Mouse (Mus musculus): ENCODE data around the gene Ccr9. TPM values are rescaled to one million over a fixed set of nuclear protein-coding genes. Genes with fewer than 3 reads are reported as not detected.
"Not testable (repeated sequence)": the region's sequence is repeated elsewhere in the genome, so short reads cannot be mapped to it uniquely, and the experiment has no call there.

The Ccr9 gene
- polyA plus RNA-seq, 1 experiment from 2014 or later, result 0.41 TPM

GRCm38 (mm10) chr9:123760806-123761205, 82.6 kb downstream of the Ccr9 start:
- H3K9me3 ChIP-seq (ENCODE audit: control insufficient read depth, low read length), result no peaks in the 10 kb centered on the region
- H3K4me1 ChIP-seq (replicated peaks; ENCODE audit: control insufficient read depth, insufficient read depth, low read length), result no peaks in the 10 kb centered on the region
- H3K4me2 ChIP-seq (ENCODE audit: low read length), result no peak overlapping the region
- no peak overlapping the region for H3K27ac ChIP-seq (ENCODE audit: low read depth)
- H3K4me3 ChIP-seq (ENCODE audit: low read depth, low read length), result no peak overlapping the region
- DNase-seq (ENCODE audit: low spot score), result no peak
- H3K36me3 ChIP-seq (ENCODE audit: control insufficient read depth, insufficient read depth, low read length), result no peaks in the 10 kb centered on the region
- H3K27me3 ChIP-seq (replicated peaks; ENCODE audit: control insufficient read depth, insufficient read depth, low read length), result no peaks in the 10 kb centered on the region
- no peak for ATAC-seq (replicated peaks; ENCODE audit: low FRiP score, low TSS enrichment, low read depth)
- 82% methylated on average over 3 of the region's 3 CpGs for WGBS
- no peak overlapping the region for H3K9ac ChIP-seq (ENCODE audit: low read length)

- Histone ChIP-seq H3K9ac (ENCODE audit: low read length) (no peak overlapping the region), H3K27me3 (replicated peaks; ENCODE audit: control insufficient read depth, insufficient read depth, low read length) (no peaks in the 10 kb centered on the region), H3K9me3 (ENCODE audit: control insufficient read depth, low read length) (no peaks in the 10 kb centered on the region), H3K36me3 (ENCODE audit: control insufficient read depth, insufficient read depth, low read length) (no peaks in the 10 kb centered on the region), H3K27ac (ENCODE audit: low read depth) (no peak overlapping the region), H3K4me2 (ENCODE audit: low read length) (no peak overlapping the region), H3K4me1 (replicated peaks; ENCODE audit: control insufficient read depth, insufficient read depth, low read length) (no peaks in the 10 kb centered on the region), H3K4me3 (ENCODE audit: low read depth, low read length) (no peak overlapping the region)
- WGBS, result 86% methylated on average over 4 of the region's 4 CpGs
- ATAC-seq (replicated peaks; ENCODE audit: low FRiP score, low TSS enrichment, low read depth) (no peak), DNase-seq (ENCODE audit: low spot score) (no peak)
These were observed 84.6 kb downstream of the Ccr9 start for GRCm38 (mm10) chr9:123762886-123763285.

GRCm38 (mm10) chr9:123763771-123764170, 85.5 kb downstream of the Ccr9 start:
- Histone ChIP-seq H3K4me3 (ENCODE audit: low read depth, low read length) (no peak overlapping the region), H3K4me2 (ENCODE audit: low read length) (no peak overlapping the region), H3K9me3 (ENCODE audit: control insufficient read depth, low read length) (no peaks in the 10 kb centered on the region), H3K27me3 (replicated peaks; ENCODE audit: control insufficient read depth, insufficient read depth, low read length) (no peaks in the 10 kb centered on the region), H3K9ac (ENCODE audit: low read length) (no peak overlapping the region), H3K27ac (ENCODE audit: low read depth) (no peak overlapping the region), H3K36me3 (ENCODE audit: control insufficient read depth, insufficient read depth, low read length) (no peaks in the 10 kb centered on the region), H3K4me1 (replicated peaks; ENCODE audit: control insufficient read depth, insufficient read depth, low read length) (no peaks in the 10 kb centered on the region)
- ATAC-seq (replicated peaks; ENCODE audit: low FRiP score, low TSS enrichment, low read depth) (no peak), DNase-seq (ENCODE audit: low spot score) (no peak)
- WGBS, result 75% methylated on average over 3 of the region's 3 CpGs

GRCm38 (mm10) chr9:123766996-123767395, 88.8 kb downstream of the Ccr9 start:
- no peaks in the 10 kb centered on the region for H3K9me3 ChIP-seq (ENCODE audit: control insufficient read depth, low read length)
- no peaks in the 10 kb centered on the region for H3K36me3 ChIP-seq (ENCODE audit: control insufficient read depth, insufficient read depth, low read length)
- H3K4me1 ChIP-seq (replicated peaks; ENCODE audit: control insufficient read depth, insufficient read depth, low read length), result no peaks in the 10 kb centered on the region; the same call in 1 of the 2 replicates
- no peaks in the 10 kb centered on the region for H3K27me3 ChIP-seq (replicated peaks; ENCODE audit: control insufficient read depth, insufficient read depth, low read length)
- H3K27ac ChIP-seq (ENCODE audit: low read depth), result no peak overlapping the region
- WGBS, result 94% methylated on average over 3 of the region's 3 CpGs
- H3K4me2 ChIP-seq (ENCODE audit: low read length), result no peak overlapping the region
- DNase-seq (ENCODE audit: low spot score) (no peak), ATAC-seq (replicated peaks; ENCODE audit: low FRiP score, low TSS enrichment, low read depth) (no peak)
- no peak overlapping the region for H3K4me3 ChIP-seq (ENCODE audit: low read depth, low read length)
- no peak overlapping the region for H3K9ac ChIP-seq (ENCODE audit: low read length)

GRCm38 (mm10) chr9:123768443-123768842, 90.2 kb downstream of the Ccr9 start:
- DNase-seq (ENCODE audit: low spot score), result no peak

GRCm38 (mm10) chr9:123769532-123769931, 91.3 kb downstream of the Ccr9 start:
- WGBS, result 47% methylated on average over 6 of the region's 6 CpGs
- ATAC-seq (replicated peaks; ENCODE audit: low FRiP score, low TSS enrichment, low read depth) (no peak), DNase-seq (ENCODE audit: low spot score) (no peak)
- Histone ChIP-seq H3K9me3 (ENCODE audit: control insufficient read depth, low read length) (no peaks in the 10 kb centered on the region), H3K9ac (ENCODE audit: low read length) (no peak overlapping the region), H3K27me3 (replicated peaks; ENCODE audit: control insufficient read depth, insufficient read depth, low read length) (no peaks in the 10 kb centered on the region), H3K4me1 (replicated peaks; ENCODE audit: control insufficient read depth, insufficient read depth, low read length) (no peaks in the 10 kb centered on the region; the same call in 1 of the 2 replicates), H3K36me3 (ENCODE audit: control insufficient read depth, insufficient read depth, low read length) (no peaks in the 10 kb centered on the region), H3K4me3 (ENCODE audit: low read depth, low read length) (no peak overlapping the region), H3K27ac (ENCODE audit: low read depth) (no peak overlapping the region), H3K4me2 (ENCODE audit: low read length) (no peak overlapping the region)

More at GRCm38 (mm10) chr9:123768443-123768842, 90.2 kb downstream of the Ccr9 start:
- Histone ChIP-seq H3K27ac (ENCODE audit: low read depth) (no peak overlapping the region), H3K4me3 (ENCODE audit: low read depth, low read length) (no peak overlapping the region), H3K36me3 (ENCODE audit: control insufficient read depth, insufficient read depth, low read length) (no peaks in the 10 kb centered on the region), H3K27me3 (replicated peaks; ENCODE audit: control insufficient read depth, insufficient read depth, low read length) (no peaks in the 10 kb centered on the region), H3K4me1 (replicated peaks; ENCODE audit: control insufficient read depth, insufficient read depth, low read length) (no peaks in the 10 kb centered on the region; the same call in 1 of the 2 replicates), H3K9ac (ENCODE audit: low read length) (no peak overlapping the region), H3K4me2 (ENCODE audit: low read length) (no peak overlapping the region), H3K9me3 (ENCODE audit: control insufficient read depth, low read length) (no peaks in the 10 kb centered on the region)
- ATAC-seq (replicated peaks; ENCODE audit: low FRiP score, low TSS enrichment, low read depth), result no peak
- 79% methylated on average over 1 of the region's 1 CpGs for WGBS

GRCm38 (mm10) chr9:123773299-123773698, 95.1 kb downstream of the Ccr9 start:
- H3K4me3 ChIP-seq (ENCODE audit: low read depth, low read length); H3K4me2 ChIP-seq (ENCODE audit: low read length); ATAC-seq (replicated peaks; ENCODE audit: low FRiP score, low TSS enrichment, low read depth); H3K27ac ChIP-seq (ENCODE audit: low read depth); H3K4me1 ChIP-seq (replicated peaks; ENCODE audit: control insufficient read depth, insufficient read depth, low read length); H3K9me3 ChIP-seq (ENCODE audit: control insufficient read depth, low read length); H3K36me3 ChIP-seq (ENCODE audit: control insufficient read depth, insufficient read depth, low read length); H3K27me3 ChIP-seq (replicated peaks; ENCODE audit: control insufficient read depth, insufficient read depth, low read length); H3K9ac ChIP-seq (ENCODE audit: low read length); DNase-seq (ENCODE audit: low spot score): not testable (repeated sequence)
- WGBS, result 39% methylated on average over 2 of the region's 2 CpGs

GRCm38 (mm10) chr9:123788855-123789529, 110.8 kb downstream of the Ccr9 start:
- Histone ChIP-seq H3K9me3 (ENCODE audit: control insufficient read depth, low read length) (0 out of 2 replicates have a peak, but pooled peaks cover 2% of the 10 kb centered on the region), H3K36me3 (ENCODE audit: control insufficient read depth, insufficient read depth, low read length) (peaks cover 45% of the 10 kb centered on the region), H3K4me2 (ENCODE audit: low read length) (no peak overlapping the region), H3K4me3 (ENCODE audit: low read depth, low read length) (no peak overlapping the region), H3K9ac (ENCODE audit: low read length) (no peak overlapping the region), H3K4me1 (replicated peaks; ENCODE audit: control insufficient read depth, insufficient read depth, low read length) (no peaks in the 10 kb centered on the region), H3K27me3 (replicated peaks; ENCODE audit: control insufficient read depth, insufficient read depth, low read length) (no peaks in the 10 kb centered on the region), H3K27ac (ENCODE audit: low read depth) (no peak overlapping the region)
- ATAC-seq (replicated peaks; ENCODE audit: low FRiP score, low TSS enrichment, low read depth), result no peak
- no peak for DNase-seq (ENCODE audit: low spot score)
- 70% methylated on average over 4 of the region's 4 CpGs for WGBS

GRCm38 (mm10) chr9:123796174-123796573, 117.9 kb downstream of the Ccr9 start:
- Histone ChIP-seq H3K27ac (ENCODE audit: low read depth) (no peak overlapping the region), H3K9me3 (ENCODE audit: control insufficient read depth, low read length) (no peaks in the 10 kb centered on the region), H3K4me1 (replicated peaks; ENCODE audit: control insufficient read depth, insufficient read depth, low read length) (no peaks in the 10 kb centered on the region), H3K36me3 (ENCODE audit: control insufficient read depth, insufficient read depth, low read length) (peaks cover 72% of the 10 kb centered on the region), H3K4me3 (ENCODE audit: low read depth, low read length) (no peak overlapping the region), H3K27me3 (replicated peaks; ENCODE audit: control insufficient read depth, insufficient read depth, low read length) (no peaks in the 10 kb centered on the region), H3K4me2 (ENCODE audit: low read length) (no peak overlapping the region), H3K9ac (ENCODE audit: low read length) (no peak overlapping the region)
- 58% methylated on average over 3 of the region's 3 CpGs for WGBS
- DNase-seq (ENCODE audit: low spot score) (peak; percentile 72), ATAC-seq (replicated peaks; ENCODE audit: low FRiP score, low TSS enrichment, low read depth) (no peak)
